Mouse (Mus musculus): ENCODE measurements around the gene Prop1. TPM values are rescaled to one million over a fixed set of nuclear protein-coding genes. Genes with fewer than 3 reads are reported as not detected.

Prop1 gene
- total and polyA plus RNA-seq, 3 experiments, result not detected

DNA sequence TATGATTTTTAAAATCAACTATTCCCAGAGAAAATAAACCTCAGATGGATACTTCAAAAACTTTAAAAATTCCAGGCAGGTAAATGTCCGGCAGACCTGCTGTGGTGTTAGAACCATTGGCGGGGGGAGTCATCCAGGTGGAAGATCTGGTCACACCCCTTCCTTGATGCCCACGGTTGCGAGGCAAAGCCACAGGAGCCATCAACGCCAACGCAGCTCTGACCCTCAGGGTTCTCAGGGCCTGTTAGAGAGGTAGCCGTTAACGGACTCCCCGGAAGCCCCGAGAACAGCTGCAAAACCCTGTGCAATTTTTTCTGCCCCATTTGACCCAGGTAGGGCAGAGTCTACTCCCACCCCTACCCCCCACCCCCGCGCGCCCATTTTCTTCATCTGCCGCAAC lies 10.1 kb downstream of the Prop1 start, which contains the start of gene 4933414I15Rik:
Gene 4933414I15Rik, minus strand, starts transcription at position 260 of the 400 bp plus-strand sequence.
- in situ Hi-C loops (cut with MboI; ENCODE audit: low pct_ligation_motif_present, low pct_unique_long_range_greater_than_20kb, low sequenced_read_pairs) (loop anchor here (25.0 kb wide), 1 partner anchor 594 kb away; no protein-coding TSS in a partner anchor), dilution Hi-C loops (cut with MboI; ENCODE audit: extremely low pct_ligation_motif_present, extremely low pct_unique_long_range_greater_than_20kb, low sequenced_read_pairs) (no loop called here)

DNA sequence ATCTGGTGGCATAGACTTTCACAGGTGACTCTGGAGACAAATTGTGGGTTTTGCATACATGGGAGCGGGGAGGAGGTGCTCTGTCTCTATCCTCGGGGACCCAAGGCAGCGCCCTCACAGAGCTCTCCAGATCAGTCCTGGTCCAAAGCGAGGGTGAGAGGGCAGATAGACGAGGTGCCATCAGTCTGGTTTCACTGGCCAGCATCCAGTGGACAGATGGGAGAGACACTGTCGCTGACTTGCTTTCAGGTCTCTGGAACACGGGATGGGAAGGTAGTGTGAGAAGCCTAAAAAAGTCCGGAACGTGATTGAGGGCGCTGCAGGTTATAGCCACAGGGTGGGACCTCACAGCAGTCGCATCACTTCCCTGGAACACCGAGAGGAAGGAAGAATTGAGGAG lies 11.2 kb downstream of the Prop1 start:
- peaks cover 6% of the 10 kb centered on the region for H3K9me3 ChIP-seq (replicated peaks; ENCODE audit: low read length)
- H3K79me2 ChIP-seq (replicated peaks; ENCODE audit: control insufficient read depth, extremely low read depth, insufficient read depth, poor library complexity, severe bottlenecking), result no peaks in the 10 kb centered on the region; the same call in 1 of the 2 replicates
- in situ Hi-C loops (cut with MboI; ENCODE audit: low pct_ligation_motif_present, low pct_unique_long_range_greater_than_20kb, low sequenced_read_pairs) (loop anchor here (25.0 kb wide), 1 partner anchor 595 kb away; no protein-coding TSS in a partner anchor), dilution Hi-C loops (cut with MboI; ENCODE audit: extremely low pct_ligation_motif_present, extremely low pct_unique_long_range_greater_than_20kb, low sequenced_read_pairs) (no loop called here)
- no peak overlapping the region for H3K27ac ChIP-seq (ENCODE audit: insufficient read depth, low read depth)
- no peaks in the 10 kb centered on the region for H3K4me1 ChIP-seq (ENCODE audit: control insufficient read depth in 1 of 2, insufficient read depth in 2 of 2)
- no peak for DNase-seq (ENCODE audit: extremely low read depth)
- peaks cover 62% of the 10 kb centered on the region for H3K27me3 ChIP-seq (replicated peaks)
- H3K4me3 ChIP-seq (replicated peaks in 1 of 3; ENCODE audit: low read depth in 2 of 3, low read length in 2 of 3, poor library complexity in 1 of 3), result no peak overlapping the region
- H3K4me2 ChIP-seq (ENCODE audit: insufficient read depth, low read depth, poor library complexity, severe bottlenecking), result no peak overlapping the region
- no peak overlapping the region for H3K9ac ChIP-seq (ENCODE audit: insufficient read depth, low read depth)
- TF ChIP-seq TCF12 (IDR thresholded peaks at IDR 0.05; ENCODE audit: low read depth, low read length), result no peak
- no peak for TF ChIP-seq KAT2A (IDR thresholded peaks at IDR 0.05; ENCODE audit: insufficient replicate concordance, low read length)
- no peak for TF ChIP-seq CHD2 (IDR thresholded peaks at IDR 0.05; ENCODE audit: low read length)
- TF ChIP-seq JUND (conservative IDR thresholded peaks at IDR 0.05; ENCODE audit: low read depth, low read length), result no peak
- TF ChIP-seq RAD21 (IDR thresholded peaks at IDR 0.05; ENCODE audit: low read depth, low read length), result no peak
- no peak for TF ChIP-seq NELFE (IDR thresholded peaks at IDR 0.05; ENCODE audit: low read depth, low read length)
- no peak for TF ChIP-seq RCOR1 (conservative IDR thresholded peaks at IDR 0.05; ENCODE audit: low read depth, low read length)
- TF ChIP-seq TBP (conservative IDR thresholded peaks at IDR 0.05; ENCODE audit: low read depth, low read length), result no peak
- TF ChIP-seq IRF4 (IDR thresholded peaks at IDR 0.05; ENCODE audit: low read depth, low read length), result no peak
- no peak for TF ChIP-seq MAZ (IDR thresholded peaks at IDR 0.05; ENCODE audit: low read depth, low read length)
- no peak for TF ChIP-seq ZNF384 (IDR thresholded peaks at IDR 0.05; ENCODE audit: low read depth, low read length)
- no peak for TF ChIP-seq PAX5 (IDR thresholded peaks at IDR 0.05; ENCODE audit: low read length)
- TF ChIP-seq CTCF (conservative IDR thresholded peaks at IDR 0.05 in 1 of 2, IDR thresholded peaks at IDR 0.05 in 1 of 2; ENCODE audit: low read depth in 2 of 2, low read length in 2 of 2), result no peak
- no peak for TF ChIP-seq BHLHE40 (IDR thresholded peaks at IDR 0.05; ENCODE audit: low read depth, low read length)
- TF ChIP-seq MEF2A (IDR thresholded peaks at IDR 0.05; ENCODE audit: borderline replicate concordance, low read depth, low read length), result no peak
- no peak for TF ChIP-seq USF1 (IDR thresholded peaks at IDR 0.05; ENCODE audit: low read depth, low read length)
- TF ChIP-seq ZC3H11A (IDR thresholded peaks at IDR 0.05; ENCODE audit: low read depth, low read length), result no peak
- TF ChIP-seq ZKSCAN1 (IDR thresholded peaks at IDR 0.05; ENCODE audit: borderline replicate concordance, low read depth, low read length), result no peak
- no peak for TF ChIP-seq USF2 (conservative IDR thresholded peaks at IDR 0.05; ENCODE audit: low read depth, low read length)
- no peak for TF ChIP-seq E2F4 (IDR thresholded peaks at IDR 0.05; ENCODE audit: insufficient replicate concordance, low read depth, low read length)
- H3K36me3 ChIP-seq (replicated peaks in 1 of 2; ENCODE audit: control insufficient read depth in 1 of 2, insufficient read depth in 1 of 2, low read length in 1 of 2), result no peaks in the 10 kb centered on the region

More for the DNA sequence above, 10.1 kb downstream of the Prop1 start, which contains the start of gene 4933414I15Rik:
- Histone ChIP-seq H3K4me3 (replicated peaks in 1 of 3; ENCODE audit: low read depth in 2 of 3, low read length in 2 of 3, poor library complexity in 1 of 3) (no peak within 1 kb of the TSS), H3K36me3 (replicated peaks in 1 of 2; ENCODE audit: control insufficient read depth in 1 of 2, insufficient read depth in 1 of 2, low read length in 1 of 2) (no peaks in the 10 kb centered on the region), H3K9me3 (replicated peaks; ENCODE audit: low read length) (peaks cover 6% of the 10 kb centered on the region), H3K4me2 (ENCODE audit: insufficient read depth, low read depth, poor library complexity, severe bottlenecking) (no peak within 1 kb of the TSS), H3K27me3 (replicated peaks) (peaks cover 65% of the 10 kb centered on the region), H3K9ac (ENCODE audit: insufficient read depth, low read depth) (no peak within 1 kb of the TSS), H3K27ac (ENCODE audit: insufficient read depth, low read depth) (no peak within 1 kb of the TSS), H3K79me2 (replicated peaks; ENCODE audit: control insufficient read depth, extremely low read depth, insufficient read depth, poor library complexity, severe bottlenecking) (no peaks in the 10 kb centered on the region; the same call in 1 of the 2 replicates), H3K4me1 (ENCODE audit: control insufficient read depth in 1 of 2, insufficient read depth in 2 of 2) (no peaks in the 10 kb centered on the region)
- DNase-seq (ENCODE audit: extremely low read depth), result no peak
- TF ChIP-seq USF1 (IDR thresholded peaks at IDR 0.05; ENCODE audit: low read depth, low read length) (no peak), BHLHE40 (IDR thresholded peaks at IDR 0.05; ENCODE audit: low read depth, low read length) (no peak), ZMIZ1 (IDR thresholded peaks at IDR 0.05; ENCODE audit: low read depth, low read length) (no peak), POLR2A (IDR thresholded peaks at IDR 0.05; ENCODE audit: low read depth, low read length) (no peak), POLR2AphosphoS2 (IDR thresholded peaks at IDR 0.05; ENCODE audit: low read depth, low read length) (no peak), ZC3H11A (IDR thresholded peaks at IDR 0.05; ENCODE audit: low read depth, low read length) (no peak), UBTF (IDR thresholded peaks at IDR 0.05; ENCODE audit: low read depth, low read length) (no peak), GABPA (IDR thresholded peaks at IDR 0.05; ENCODE audit: insufficient replicate concordance, low read depth, low read length) (no peak), JUND (conservative IDR thresholded peaks at IDR 0.05; ENCODE audit: low read depth, low read length) (no peak), CHD2 (IDR thresholded peaks at IDR 0.05; ENCODE audit: low read length) (no peak), TBP (conservative IDR thresholded peaks at IDR 0.05; ENCODE audit: low read depth, low read length) (no peak), TCF12 (IDR thresholded peaks at IDR 0.05; ENCODE audit: low read depth, low read length) (no peak)

All from CH12.LX (cell line).